ENCODE assay signal across 10 mouse cellular contexts in the genomic region with DNA sequence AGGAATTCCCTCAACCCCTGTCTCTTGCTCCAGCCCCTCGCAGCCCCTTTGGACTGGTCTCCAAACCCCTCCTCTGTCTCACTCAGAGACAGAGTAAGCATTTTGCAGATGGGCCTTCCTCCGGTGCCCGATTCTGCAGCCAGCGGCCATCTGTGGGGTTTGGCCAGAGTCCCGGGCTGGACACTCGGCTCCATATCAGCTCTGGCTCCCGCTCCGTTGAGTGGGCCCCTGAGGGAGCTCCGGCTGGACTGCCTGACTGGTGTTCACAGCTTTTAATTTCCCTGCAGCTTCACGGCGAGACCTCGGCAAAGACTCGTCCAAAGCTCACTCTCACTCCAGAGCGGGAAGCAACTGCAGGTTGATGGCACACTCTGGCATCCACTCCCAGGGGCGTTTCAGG. TPM values are rescaled to one million over a fixed set of nuclear protein-coding genes. Genes with fewer than 3 reads are reported as not detected.
DNase-seq lines count a peak whose midpoint lies in the region; ATAC-seq lines count a peak whose summit lies in the region.
"Had no signal": no experiment of that assay in that cellular context is flagged by ENCODE, and none has a peak within 500 bp of the region (broad histone marks: within the 10 kb centered on the region; RNA-seq: fewer than 3 reads in every experiment).

No protein-coding gene starts in this region.

- H3K27ac ChIP-seq in forebrain, embryonic 15.5 days (replicated peaks): peak overlapping the region; percentile 85
- no peak overlapping the region for H3K27ac ChIP-seq in forebrain, embryonic 12.5 days
- H3K27ac ChIP-seq: hindbrain, embryonic 12.5 days had no signal

- no peaks in the 10 kb centered on the region for H3K27me3 ChIP-seq in forebrain, embryonic 15.5 days
- peaks cover 10% of the 10 kb centered on the region; the same call in 1 of the 2 replicates for H3K27me3 ChIP-seq in forebrain, embryonic 12.5 days
- H3K27me3 ChIP-seq: hindbrain, embryonic 12.5 days had no signal

- H3K4me3 ChIP-seq in forebrain, embryonic 15.5 days: no peak overlapping the region
- no peak overlapping the region for H3K4me3 ChIP-seq in forebrain, embryonic 12.5 days (replicated peaks)
- H3K4me3 ChIP-seq: hindbrain, embryonic 12.5 days had no signal

- WGBS in forebrain, embryonic 15.5 days: 71% methylated on average over 15 of the region's 15 CpGs
- 87% methylated on average over 15 of the region's 15 CpGs for WGBS in forebrain, embryonic 12.5 days

- H3K4me1 ChIP-seq in forebrain, embryonic 15.5 days: peaks cover 25% of the 10 kb centered on the region
- H3K4me1 ChIP-seq in forebrain, embryonic 12.5 days: peaks cover 30% of the 10 kb centered on the region

- DNase-seq in lung, postnatal 14 days: peak; percentile 47
- no peak for DNase-seq in lung, adult 18-20 months
- DNase-seq in cerebellum, postnatal 14 days: peak; percentile 85 to 86
- peak; percentile 70 to 77 for DNase-seq in heart, postnatal 14 days
- no peak for DNase-seq in kidney, postnatal 36 days
- DNase-seq in thymus, postnatal 25 days: no peak

- no peak overlapping the region for H3K4me2 ChIP-seq in forebrain, embryonic 15.5 days (replicated peaks)
- H3K4me2 ChIP-seq in forebrain, embryonic 12.5 days: no peak overlapping the region
- H3K4me2 ChIP-seq: hindbrain, embryonic 12.5 days had no signal

- ATAC-seq in forebrain, embryonic 15.5 days (replicated peaks): no peak
- ATAC-seq in forebrain, embryonic 12.5 days (ENCODE audit: low FRiP score): no peak

- no peaks in the 10 kb centered on the region for H3K36me3 ChIP-seq in forebrain, embryonic 15.5 days
- H3K36me3 ChIP-seq in forebrain, embryonic 12.5 days (replicated peaks): no peaks in the 10 kb centered on the region
- H3K36me3 ChIP-seq: hindbrain, embryonic 12.5 days had no signal

- no peaks in the 10 kb centered on the region for H3K9me3 ChIP-seq in forebrain, embryonic 15.5 days
- H3K9me3 ChIP-seq in forebrain, embryonic 12.5 days: no peaks in the 10 kb centered on the region
- H3K9me3 ChIP-seq: hindbrain, embryonic 12.5 days had no signal

- intact Hi-C loops in heart, postnatal 14 days (cut with DNase I): no loop called here

- no peak overlapping the region for H3K9ac ChIP-seq in forebrain, embryonic 15.5 days (replicated peaks)
- H3K9ac ChIP-seq in forebrain, embryonic 12.5 days: no peak overlapping the region
- H3K9ac ChIP-seq: hindbrain, embryonic 12.5 days had no signal

RNA-seq across cellular contexts. Expression of a gene that starts 10.2 kb away (rescaled TPM):
- 98.4 and 99.8 TPM in 2 replicates for polyA plus RNA-seq in forebrain, embryonic 15.5 days (2015; fragmentation: Nextera tagmentation; extraction: Ambion mirVana)
- polyA plus RNA-seq in forebrain, embryonic 12.5 days (2016; fragmentation: Nextera tagmentation; extraction: Ambion mirVana): 49.9 and 57.8 TPM in 2 replicates
- under 1 TPM in 1 of 2 experiments, not detected in 1; 0.07 TPM for total RNA-seq in heart, postnatal 14 days (2021)
- polyA plus RNA-seq: C2C12 had no signal

Comparison
In these comparisons a context has a peak if more than half of its experiments do, and no peak if none do; other contexts are left out.
1. DNase-seq: peak in lung, postnatal 14 days (single experiment), cerebellum, postnatal 14 days (2 of 2) and heart, postnatal 14 days (2 of 2); none in lung, adult 18-20 months (0 of 2), kidney, postnatal 36 days (0 of 2) and thymus, postnatal 25 days (single experiment).